Mouse (Mus musculus) CH12F3 (cell line): Measurements from ENCODE around the gene Lyl1.

Source experiments
- in situ Hi-C: fragments of 300-500 bp; cut with MboI; formaldehyde crosslinking; loops from 2 replicates; pipeline ENCODE4 v1.14.3; 2020; ENCODE audit warnings: low sequenced_read_pairs

Gene Lyl1

DNA sequence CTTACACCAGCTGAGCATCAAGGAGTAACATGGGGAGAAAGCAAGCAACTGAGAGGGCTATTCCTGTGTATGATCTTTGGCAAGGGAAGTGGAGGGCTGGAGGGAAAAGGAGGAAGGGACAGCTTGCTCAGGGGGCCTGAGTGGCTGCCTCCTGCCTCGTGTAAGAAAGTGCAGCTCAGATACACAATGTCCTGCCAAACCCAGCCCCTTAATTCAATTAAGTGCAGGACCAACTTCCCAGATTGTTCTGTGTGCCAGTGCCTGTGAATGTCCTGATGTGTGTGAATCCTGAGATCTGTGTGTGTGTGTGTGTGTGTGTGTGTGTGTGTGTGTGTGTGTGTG is 38.1 kb downstream of the Lyl1 start:
- in situ Hi-C loops, result no loop called here

DNA sequence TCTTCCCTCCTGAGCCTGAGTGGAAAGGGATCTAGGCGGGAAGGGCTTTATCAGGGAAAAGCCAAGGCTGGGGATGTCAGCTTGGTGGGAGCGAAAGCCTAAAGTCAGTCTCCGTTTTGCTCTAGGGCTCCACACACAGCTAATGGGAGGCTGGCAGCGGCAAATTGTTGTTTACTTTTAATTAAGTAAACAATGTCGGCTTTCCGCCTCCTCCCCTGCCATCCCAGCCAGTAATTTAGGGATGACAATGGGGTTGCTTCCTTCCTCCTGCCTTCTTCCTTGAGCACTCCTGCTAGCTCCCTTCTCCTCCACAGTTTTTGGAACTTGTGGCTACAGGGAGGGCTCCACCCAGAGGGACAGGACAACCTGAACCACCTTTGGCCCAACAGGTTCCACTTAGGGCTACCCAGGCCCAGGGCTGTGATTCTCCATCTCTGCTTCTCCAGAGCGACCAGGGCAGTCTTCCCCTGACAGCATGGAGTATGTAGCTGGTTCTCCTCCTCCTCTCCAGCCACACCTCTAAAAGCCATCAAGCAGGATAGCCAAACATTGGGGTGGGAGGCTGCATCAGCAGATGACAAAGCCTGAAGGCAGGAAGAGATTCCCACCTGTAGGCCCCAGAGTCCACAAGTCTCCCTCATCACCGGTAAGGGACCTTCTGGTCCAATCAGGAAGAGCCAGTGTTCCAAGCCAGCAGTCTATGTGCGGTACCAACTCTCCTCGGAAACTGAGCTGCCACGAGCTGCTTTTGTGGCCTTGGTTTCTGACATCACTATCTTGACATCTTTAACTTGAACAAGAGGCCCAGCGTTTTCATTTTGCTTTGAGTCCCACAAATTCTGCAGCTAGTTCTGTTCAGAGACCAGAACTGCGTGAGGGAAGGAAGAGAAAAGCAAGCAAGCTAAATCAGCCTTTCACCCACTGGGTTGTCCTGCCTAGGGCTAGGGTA is 39.9 kb downstream of the Lyl1 start:
- in situ Hi-C loops, result no loop called here

DNA sequence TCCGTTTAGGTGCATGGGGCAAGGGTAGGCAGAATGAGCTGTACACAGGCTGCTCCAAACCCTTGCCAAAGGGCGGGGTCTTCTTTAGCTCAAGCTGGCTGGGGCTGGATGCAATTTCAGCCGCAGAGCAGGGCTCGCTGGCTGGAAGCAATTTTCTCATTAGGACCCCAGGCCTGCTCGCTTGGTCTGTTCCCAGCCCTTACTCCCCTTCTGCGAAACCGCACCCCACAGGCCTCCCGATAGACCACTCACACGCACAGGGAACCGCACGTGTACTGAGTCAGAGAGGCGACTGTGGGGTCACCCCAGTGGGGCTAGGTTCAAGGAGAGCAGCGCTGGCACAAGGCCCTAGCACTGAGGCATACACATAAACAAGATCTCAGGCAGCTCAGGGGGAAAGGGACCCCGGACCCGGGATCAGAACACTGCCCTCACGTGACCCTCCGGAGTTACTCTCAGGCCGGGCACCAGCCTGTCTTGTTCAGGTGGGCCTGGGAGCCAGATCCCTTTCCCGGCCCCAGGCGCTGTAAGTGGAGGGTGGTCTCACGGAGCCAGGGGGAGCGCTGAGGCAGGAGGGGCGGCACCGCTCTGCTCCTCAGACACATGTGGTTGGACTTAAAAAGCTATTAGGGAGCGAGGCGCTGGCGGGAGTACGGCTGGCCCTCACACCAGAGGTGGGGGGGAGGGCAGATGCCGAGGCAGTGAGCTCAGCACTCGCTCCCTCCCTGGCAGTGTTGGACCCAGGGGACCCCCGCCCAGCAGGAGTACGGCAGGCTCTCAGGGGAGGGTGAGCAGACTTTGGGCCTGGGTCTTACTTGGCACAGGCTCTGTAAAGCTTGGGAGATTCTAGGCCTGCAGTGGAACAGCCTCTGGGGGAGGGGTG is 41.2 kb downstream of the Lyl1 start:
- in situ Hi-C loops, result no loop called here

DNA sequence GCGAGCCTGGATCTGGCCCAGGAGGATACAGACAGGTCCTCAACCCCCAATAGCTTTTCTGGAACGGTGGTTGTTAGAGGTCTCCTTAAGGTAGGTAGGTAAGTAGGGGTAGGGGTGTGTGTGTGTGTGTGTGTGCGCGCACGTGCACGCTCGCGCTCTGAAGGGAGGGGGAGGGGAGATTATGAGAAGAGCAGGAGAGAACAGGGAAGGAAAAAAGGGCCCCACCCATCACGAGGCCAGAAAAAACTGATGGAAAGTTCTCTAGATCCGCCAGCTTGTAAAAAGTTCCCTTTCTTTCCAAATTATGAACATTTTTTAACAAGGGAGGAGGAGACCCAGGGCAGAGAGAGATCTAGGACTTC is 41.8 kb downstream of the Lyl1 start:
- in situ Hi-C loops, result no loop called here

DNA sequence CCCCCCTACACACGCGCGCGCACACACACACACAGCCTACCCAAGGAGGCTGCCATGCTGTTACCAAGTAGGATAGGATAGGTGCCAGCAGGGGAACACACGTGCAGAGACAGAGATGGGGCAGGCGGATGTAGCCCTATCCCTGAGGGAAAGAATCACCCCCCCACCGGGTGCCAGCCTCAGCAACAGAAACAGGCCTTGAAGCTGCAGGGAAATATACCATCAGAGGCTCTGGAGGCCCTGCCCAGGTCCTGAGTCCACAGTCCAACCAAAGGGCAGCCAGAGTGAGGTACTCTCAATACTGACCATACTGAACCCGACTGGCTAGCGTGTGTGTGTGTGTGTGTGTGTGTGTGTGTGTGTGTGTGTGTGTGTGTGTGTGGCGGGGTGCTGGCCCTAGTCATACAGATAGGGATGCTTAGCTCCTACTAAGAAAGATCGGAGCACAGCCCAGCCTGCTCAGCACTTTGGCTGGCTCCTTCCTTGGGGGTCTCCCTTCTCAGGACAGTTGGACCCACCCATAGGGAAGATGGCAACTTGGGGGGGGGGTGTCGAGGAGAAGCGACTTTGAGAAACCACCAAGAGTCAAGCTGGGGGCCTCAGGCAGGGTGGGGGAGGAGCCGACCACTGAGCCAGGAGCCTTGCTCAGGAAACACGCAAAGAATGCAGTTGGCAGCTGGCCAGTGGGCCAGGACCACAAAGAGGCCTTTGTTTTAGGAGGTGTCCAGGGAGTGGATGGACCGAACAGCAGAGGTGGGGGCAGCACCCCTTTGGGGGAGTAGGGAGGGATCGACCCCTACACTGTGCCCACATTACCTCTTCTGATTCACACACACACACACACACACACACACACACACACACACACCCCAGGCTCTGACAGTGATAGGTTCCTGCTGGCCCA is 42.5 kb downstream of the Lyl1 start:
- in situ Hi-C loops, result no loop called here

DNA sequence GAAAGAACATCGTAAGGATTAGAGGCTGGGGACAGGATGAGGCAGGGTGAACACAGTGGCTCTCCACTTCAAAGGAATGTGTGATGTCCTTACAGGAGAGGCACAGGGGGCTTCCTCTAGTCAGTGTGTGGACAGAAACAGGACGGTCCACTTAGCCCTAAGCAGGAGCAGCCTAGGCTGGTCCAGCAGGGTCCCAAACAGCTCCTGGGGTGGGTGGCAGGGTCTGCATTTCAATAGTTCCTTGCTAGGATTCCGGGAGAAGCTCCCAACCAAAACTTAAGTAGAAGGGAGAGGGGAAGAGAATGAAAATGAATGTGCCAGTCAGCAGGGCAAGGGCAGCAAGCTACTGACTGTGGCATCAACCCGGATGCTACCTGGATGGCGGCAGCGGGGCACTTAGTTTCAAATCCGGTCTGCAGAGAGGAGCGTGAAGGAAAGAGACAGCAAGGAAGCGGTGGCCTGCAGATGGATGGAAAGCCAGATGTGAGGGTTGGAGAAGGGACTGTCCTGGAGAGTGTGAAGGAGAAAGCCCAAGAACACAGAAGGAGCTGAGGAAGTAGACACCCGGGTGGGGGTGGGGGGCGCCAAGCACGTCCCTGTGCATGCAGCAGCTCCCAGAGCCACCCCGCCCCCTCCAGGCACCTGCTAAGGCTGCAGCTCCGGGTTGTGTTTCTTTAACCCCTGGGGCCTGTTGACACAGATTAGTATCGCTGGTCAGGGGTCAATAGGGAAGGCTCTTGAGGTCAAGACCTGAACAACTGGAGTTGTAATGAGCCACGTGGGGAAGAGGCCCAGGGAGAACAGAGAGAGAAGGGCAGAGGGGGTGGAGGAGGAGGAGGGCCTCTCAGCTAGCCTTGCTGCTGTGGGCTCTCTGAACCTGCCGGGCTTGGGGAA is 44.0 kb downstream of the Lyl1 start:
- in situ Hi-C loops, result no loop called here

DNA sequence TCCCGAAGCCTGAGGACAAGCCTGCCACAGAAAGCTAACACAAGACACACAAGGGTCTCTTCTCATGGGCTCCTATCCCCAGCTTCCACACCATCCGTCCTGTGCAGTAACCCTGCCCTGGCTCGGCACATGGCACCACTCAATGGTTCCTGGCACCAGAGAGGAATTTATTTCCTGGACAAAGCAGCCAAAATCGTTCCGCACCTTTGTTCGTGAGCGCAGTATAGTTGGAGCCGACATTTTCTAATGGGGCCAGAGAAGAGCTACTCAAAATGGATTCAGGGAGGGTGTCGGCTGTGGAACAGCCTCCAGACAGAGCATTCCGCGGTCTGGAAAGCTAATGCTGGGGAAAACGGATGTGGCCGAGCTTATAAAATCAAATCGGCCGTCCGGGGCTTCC is 48.3 kb downstream of the Lyl1 start:
- in situ Hi-C loops, result no loop called here

DNA sequence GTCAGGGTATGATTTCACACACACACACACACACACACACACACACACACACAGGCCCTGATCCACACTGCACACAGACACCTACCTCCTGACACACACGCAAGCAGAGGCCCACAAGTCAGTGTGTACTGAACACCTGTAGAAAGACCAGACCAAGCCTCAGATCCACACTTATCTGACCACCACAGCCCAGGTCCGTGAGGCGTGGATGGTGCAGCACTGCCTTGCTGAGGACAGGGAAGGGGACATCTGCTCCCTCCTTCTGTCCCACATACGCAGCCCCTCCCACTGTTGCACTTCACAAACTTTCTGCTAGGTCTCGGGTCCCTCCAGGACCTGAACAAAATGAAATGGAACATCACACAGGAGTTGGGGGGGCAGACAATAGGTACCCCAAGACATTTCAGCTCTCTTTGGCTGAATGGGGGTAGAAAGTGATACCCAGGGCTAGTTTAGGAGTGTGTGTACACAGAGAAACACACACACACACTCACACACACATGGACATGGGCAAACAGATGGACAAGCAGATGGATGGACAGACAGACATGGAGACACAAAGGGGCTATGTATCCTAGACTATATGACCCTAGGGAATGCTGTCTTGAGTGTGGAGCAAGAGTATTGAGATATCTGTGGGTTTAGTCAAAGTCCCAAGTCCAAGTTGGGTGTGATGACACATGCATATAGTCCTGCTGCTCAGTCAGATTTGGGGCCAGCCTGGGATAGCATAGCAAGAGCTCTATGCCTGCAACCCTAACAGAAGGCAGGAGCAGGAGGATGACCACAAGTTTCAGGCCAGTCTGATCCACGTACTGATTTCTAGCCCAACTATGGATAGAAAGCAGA is 51.7 kb downstream of the Lyl1 start:
- in situ Hi-C loops, result no loop called here
